Mouse (Mus musculus) right cerebral cortex, postnatal 36 days (tissue): ENCODE data around the gene Cdkn2a.

Experiments
- DNase-seq, 2 experiments: peaks; one replicate each; pipeline ENCODE4 v3.0.0; 2022; ENCODE audit warnings: low spot score in 2 of 2, mixed read lengths in 1 of 2

Gene Cdkn2a

GRCm38 (mm10) chr4:89276669-89277219 is 17.7 kb downstream of the Cdkn2a start:
- DNase-seq, result no peak

GRCm38 (mm10) chr4:89275811-89276584 is 18.5 kb downstream of the Cdkn2a start:
- no peak for DNase-seq

GRCm38 (mm10) chr4:89274829-89275548 is 19.5 kb downstream of the Cdkn2a start:
- DNase-seq, result no peak

GRCm38 (mm10) chr4:89274006-89274405 is 20.4 kb downstream of the Cdkn2a start:
- no peak for DNase-seq

- no peak for DNase-seq
Measured at GRCm38 (mm10) chr4:89273585-89273984, 20.9 kb downstream of the Cdkn2a start.

GRCm38 (mm10) chr4:89272961-89273540 is 21.4 kb downstream of the Cdkn2a start:
- DNase-seq, result no peak

- no peak for DNase-seq
Measured at GRCm38 (mm10) chr4:89272101-89272718, 22.2 kb downstream of the Cdkn2a start.

GRCm38 (mm10) chr4:89257768-89258167 is 36.7 kb downstream of the Cdkn2a start:
- no peak for DNase-seq

- no peak for DNase-seq
Measured at GRCm38 (mm10) chr4:89234446-89234845, 60.0 kb downstream of the Cdkn2a start.
